Mouse (Mus musculus) MEL (cell line): ENCODE data around the gene Klhdc4.

ENCODE experiments used
- CTCF ChIP-seq, 3 experiments: IDR thresholded peaks in 2 of 3; conservative IDR thresholded peaks in 1 of 3; 2 replicates each; pipeline ENCODE4 v1.5.1; 2011 to 2012; ENCODE audit warnings: low read length in 3 of 3, low read depth in 2 of 3, mild to moderate bottlenecking in 2 of 3, improper control_type of control experiment in 1 of 3, inconsistent platforms in 1 of 3, mixed read lengths in 1 of 3, moderate library complexity in 1 of 3; ENCODE audit not compliant: control insufficient read depth in 1 of 3, insufficient read depth in 1 of 3, poor library complexity in 1 of 3, severe bottlenecking in 1 of 3
- TBP ChIP-seq: IDR thresholded peaks from 2 replicates; pipeline ENCODE4 v1.8.0; 2011; ENCODE audit warnings: low read depth, low read length, improper control_type of control experiment

DNA sequence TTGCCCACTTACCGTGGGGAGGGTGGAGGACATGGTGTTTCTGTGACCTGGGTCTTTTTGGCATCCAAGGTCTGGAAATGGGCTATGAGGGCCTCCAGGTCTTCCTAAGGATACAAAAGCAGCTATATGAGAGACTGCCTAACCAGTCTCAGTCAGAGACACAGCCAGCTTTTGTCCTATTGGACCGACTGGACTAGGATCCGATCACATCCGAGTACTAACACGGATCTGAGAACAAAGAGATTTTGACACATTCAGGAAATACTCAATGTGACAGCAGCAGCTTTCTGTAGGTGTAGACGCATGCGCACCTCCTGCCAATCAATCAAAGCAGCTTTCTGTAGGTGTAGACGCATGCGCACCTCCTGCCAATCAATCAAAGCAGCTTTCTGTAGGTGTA is 7.6 kb downstream of the Klhdc4 start:
- no peak for TF ChIP-seq CTCF (IDR thresholded peaks at IDR 0.05 in 2 of 3, conservative IDR thresholded peaks at IDR 0.05 in 1 of 3; ENCODE audit: control insufficient read depth in 1 of 3, insufficient read depth in 1 of 3, low read depth in 2 of 3, low read length in 3 of 3, poor library complexity in 1 of 3, severe bottlenecking in 1 of 3)
- no peak for TF ChIP-seq TBP
